Mouse (Mus musculus) lung, postnatal 0 days (tissue): ENCODE measurements around the gene Dnm3.

Source experiments
- CTCF ChIP-seq: IDR thresholded peaks from 2 replicates; pipeline ENCODE4 v1.5.1; 2016; ENCODE audit warnings: antibody characterized with exemption, mild to moderate bottlenecking
- EP300 ChIP-seq: IDR thresholded peaks from 2 replicates; pipeline ENCODE4 v1.6.1; 2016; ENCODE audit warnings: antibody characterized with exemption, mild to moderate bottlenecking, control low read depth

DNA sequence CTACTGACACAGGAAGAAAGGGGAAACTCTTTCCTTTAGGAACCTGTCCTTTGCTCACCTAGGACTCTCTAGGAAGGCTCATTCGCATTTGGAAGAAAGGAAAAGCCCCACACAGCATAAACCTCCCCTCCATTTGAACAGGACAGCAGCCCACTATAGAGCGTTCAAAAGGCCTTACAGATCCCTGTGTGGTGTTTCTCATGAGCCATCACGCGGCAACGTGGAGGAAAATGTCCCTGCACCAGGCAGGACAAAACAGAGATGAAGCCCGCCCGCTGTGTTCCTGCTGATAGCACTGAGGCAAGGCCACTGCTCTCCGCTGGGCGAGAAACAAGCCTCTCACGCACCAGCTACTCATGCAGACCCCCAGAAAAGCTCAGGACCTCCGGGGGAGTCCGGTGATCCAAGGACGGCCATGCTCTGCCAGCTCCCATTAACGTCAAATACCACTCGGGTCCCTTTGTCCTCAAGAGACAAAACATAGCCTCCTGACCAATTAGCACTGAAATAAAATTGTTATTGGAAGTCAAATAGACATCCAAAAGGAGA is 51.8 kb downstream of the Dnm3 start:
- TF ChIP-seq EP300 = no peak
- no peak for TF ChIP-seq CTCF
